ENCODE assay signal across 10 mouse cellular contexts in genomic region chr11:5425106-5425505, GRCm38 (mm10). TPM values are rescaled to one million over a fixed set of nuclear protein-coding genes. Genes with fewer than 3 reads are reported as not detected.
DNase-seq lines count a peak whose midpoint lies in the region; TF ChIP-seq lines count a peak whose summit lies in the region.
"Had no signal": no experiment of that assay in that cellular context is flagged by ENCODE, and none has a peak within 500 bp of the region (broad histone marks: within the 10 kb centered on the region; RNA-seq: fewer than 3 reads in every experiment).

No protein-coding gene starts in this region.

- peak; percentile 61 for DNase-seq in heart, adult 11 months
- no peak for DNase-seq in heart, adult 9 months (ENCODE audit: low spot score in 2 of 2)
- peak; percentile 82 for DNase-seq in brain, embryonic 14.5 days (ENCODE audit: low read depth)
- DNase-seq in cerebellum, adult 9-10 months, result peak; percentile 92
- DNase-seq in layer of hippocampus, adult 9-11 months, result peak; percentile 79
- no peak for DNase-seq in urinary bladder, postnatal 25 days (ENCODE audit: low spot score)
- no peak for DNase-seq in neural tube, embryonic 10.5 days (ENCODE audit: extremely low spot score, low spot score)
- DNase-seq: adrenal gland, postnatal 14 days; lung, postnatal 36 days; thymus, adult 18-20 months had no signal

- no peak for TF ChIP-seq POLR2A in brain, embryonic 14.5 days (IDR thresholded peaks at IDR 0.05; ENCODE audit: borderline replicate concordance, extremely low read depth, insufficient read depth, insufficient read length, poor library complexity, severe bottlenecking)

- no peak for TF ChIP-seq CTCF in brain, embryonic 14.5 days (IDR thresholded peaks at IDR 0.05; ENCODE audit: borderline replicate concordance, extremely low read depth, insufficient read depth, insufficient read length)

RNA-seq across cellular contexts. Expression of gene Znrf3, which starts 19.5 kb away (rescaled TPM):
- 3.4 and 7.5 TPM in 2 replicates for polyA plus RNA-seq in brain, embryonic 14.5 days (2012; rRNA removed)

Comparison
In these comparisons a context has a peak if more than half of its experiments do, and no peak if none do; other contexts are left out.
1. DNase-seq: peak in heart, adult 11 months (single experiment), brain, embryonic 14.5 days (single experiment), cerebellum, adult 9-10 months (single experiment) and layer of hippocampus, adult 9-11 months (single experiment); none in heart, adult 9 months (0 of 2), urinary bladder, postnatal 25 days (single experiment) and neural tube, embryonic 10.5 days (single experiment).